Mouse (Mus musculus) heart, postnatal 0 days (tissue): ENCODE data around the gene Aldh3a2.

Experiments used
- CTCF ChIP-seq: IDR thresholded peaks from 2 replicates; pipeline ENCODE4 v1.5.1; 2016; ENCODE audit warnings: antibody characterized with exemption, control low read depth, low read depth
- EP300 ChIP-seq: IDR thresholded peaks from 2 replicates; pipeline ENCODE4 v1.6.1; 2016; ENCODE audit warnings: antibody characterized with exemption, low read depth

- TF ChIP-seq CTCF, result no peak
- no peak for TF ChIP-seq EP300
These were observed 44.1 kb downstream of the Aldh3a2 start for GRCm38 (mm10) chr11:61222971-61223745.
